In the genomic region with DNA sequence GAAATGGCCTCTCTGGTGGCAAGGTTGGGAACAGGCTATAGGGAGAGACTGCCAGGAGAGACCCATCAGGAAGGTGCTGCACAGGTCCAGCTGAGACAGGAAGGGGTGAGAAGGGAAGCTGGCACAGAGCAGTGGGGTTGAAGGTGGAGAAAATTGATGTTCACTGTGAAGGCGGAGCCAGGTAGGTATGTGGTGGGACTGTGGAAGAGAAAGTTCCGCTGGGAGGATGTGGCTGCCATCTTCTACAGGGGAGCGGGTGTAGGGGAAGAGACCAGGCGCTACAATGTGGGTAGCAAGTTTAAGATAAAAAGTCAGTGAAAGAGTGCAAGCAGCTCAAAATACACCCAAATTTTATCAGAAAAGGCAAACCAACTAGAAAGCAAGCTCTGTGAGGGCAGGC, we compare ENCODE assay signal across 25 mouse cellular contexts.
A peak's percentile ranks its signal among the peaks of the same experiment; 100 is the strongest.
DNase-seq lines count a peak whose midpoint lies in the region; ATAC-seq lines count a peak whose summit lies in the region.
"Had no signal": no experiment of that assay in that cellular context is flagged by ENCODE, and none has a peak within 500 bp of the region (broad histone marks: within the 10 kb centered on the region; RNA-seq: fewer than 3 reads in every experiment).

No protein-coding gene starts in this region.

- no peaks in the 10 kb centered on the region for H3K9me3 ChIP-seq in heart, embryonic 12.5 days (replicated peaks)
- H3K9me3 ChIP-seq: heart, embryonic 15.5 days; hindbrain, embryonic 15.5 days; liver, embryonic 12.5 days; midbrain, embryonic 13.5 days had no signal

- WGBS in heart, embryonic 12.5 days, result 92% methylated on average over 4 of the region's 4 CpGs

- intact Hi-C loops in gastrocnemius, postnatal 14 days (cut with DNase I; ENCODE audit: low total_unique reads), result no loop called here

- no peak overlapping the region for H3K9ac ChIP-seq in heart, embryonic 12.5 days
- H3K9ac ChIP-seq: heart, embryonic 15.5 days; hindbrain, embryonic 15.5 days; liver, embryonic 12.5 days; liver, postnatal 0 days; midbrain, embryonic 13.5 days had no signal

- peak; percentile 25; the same call in 1 of the 2 replicates for ATAC-seq in heart, embryonic 12.5 days (ENCODE audit: insufficient number of reproducible peaks, low FRiP score)
- 0 out of 2 replicates have a peak, but pooled peaks have one; percentile 9 for ATAC-seq in granulocyte monocyte progenitor cell, adult 5-6 weeks (replicated peaks; ENCODE audit: poor library complexity, severe bottlenecking)
- ATAC-seq: forebrain, embryonic 16.5 days; liver, embryonic 12.5 days; liver, postnatal 0 days; midbrain, embryonic 13.5 days had no signal

- no peak overlapping the region for H3K4me3 ChIP-seq in heart, embryonic 12.5 days
- H3K4me3 ChIP-seq: erythroblast, embryonic 14.5 days; heart, embryonic 15.5 days; hindbrain, embryonic 15.5 days; liver, embryonic 12.5 days; midbrain, embryonic 13.5 days had no signal

- no peak for DNase-seq in heart, postnatal 4 days
- DNase-seq in CD4-positive, CD25-positive, alpha-beta regulatory T cell, adult 2 months (ENCODE audit: low read depth, low spot score), result peak; percentile 30
- DNase-seq in naive thymus-derived CD4-positive, alpha-beta T cell, adult 2 months (ENCODE audit: low read depth), result peak; percentile 47
- no peak for DNase-seq in embryo, embryonic 9.5 days (ENCODE audit: extremely low spot score)
- DNase-seq in lung, postnatal 25 days (ENCODE audit: low spot score), result no peak
- DNase-seq in gastrocnemius, postnatal 14 days, result no peak
- DNase-seq: adrenal gland, postnatal 14 days; cerebellum, adult 11 months; cerebellum, adult 9-10 months; gastrocnemius, postnatal 25 days; heart, postnatal 36 days; kidney, adult 8-10 months; kidney, postnatal 4 days; left cerebral cortex, postnatal 4 days; liver, postnatal 0 days; lung, postnatal 4 days had no signal

- H3K27me3 ChIP-seq in heart, embryonic 12.5 days (replicated peaks), result no peaks in the 10 kb centered on the region
- H3K27me3 ChIP-seq: heart, embryonic 15.5 days; hindbrain, embryonic 15.5 days; liver, embryonic 12.5 days; midbrain, embryonic 13.5 days had no signal

- H3K27ac ChIP-seq in heart, embryonic 12.5 days (ENCODE audit: poor library complexity, severe bottlenecking), result no peak overlapping the region
- H3K27ac ChIP-seq: heart, embryonic 15.5 days; hindbrain, embryonic 15.5 days; kidney, postnatal 0 days; liver, embryonic 12.5 days; midbrain, embryonic 13.5 days had no signal

- no peaks in the 10 kb centered on the region for H3K36me3 ChIP-seq in heart, embryonic 12.5 days
- H3K36me3 ChIP-seq: heart, embryonic 15.5 days; hindbrain, embryonic 15.5 days; liver, embryonic 12.5 days; midbrain, embryonic 13.5 days had no signal

- peaks cover 14% of the 10 kb centered on the region for H3K4me1 ChIP-seq in heart, embryonic 12.5 days (replicated peaks)
- H3K4me1 ChIP-seq: hindbrain, embryonic 15.5 days; midbrain, embryonic 13.5 days had no signal

- no peak overlapping the region for H3K4me2 ChIP-seq in heart, embryonic 12.5 days
- H3K4me2 ChIP-seq: heart, embryonic 15.5 days; hindbrain, embryonic 15.5 days; liver, embryonic 12.5 days; midbrain, embryonic 13.5 days had no signal

Comparison
In these comparisons a context has a peak if more than half of its experiments do, and no peak if none do; other contexts are left out.
1. DNase-seq: peak in CD4-positive, CD25-positive, alpha-beta regulatory T cell, adult 2 months (single experiment) and naive thymus-derived CD4-positive, alpha-beta T cell, adult 2 months (single experiment); none in heart, postnatal 4 days (single experiment), embryo, embryonic 9.5 days (single experiment), lung, postnatal 25 days (single experiment) and gastrocnemius, postnatal 14 days (single experiment).